Mouse (Mus musculus) C2C12 (cell line): ENCODE measurements around the gene Pole.

Experiments
- CTCF ChIP-seq: IDR thresholded peaks from one replicate; pipeline ENCODE4 v1.5.1; 2011; ENCODE audit not compliant: control insufficient read depth, insufficient read depth, insufficient read length
- MAX ChIP-seq: IDR thresholded peaks from one replicate; pipeline ENCODE4 v1.6.1; 2011; ENCODE audit warnings: mild to moderate bottlenecking, control low read depth
- USF1 ChIP-seq: IDR thresholded peaks from one replicate; pipeline ENCODE4 v1.6.1; 2011; ENCODE audit warnings: low read depth, mild to moderate bottlenecking, control low read depth, moderate library complexity

- TF ChIP-seq CTCF (no peak), USF1 (no peak), MAX (no peak)
These were observed 10.5 kb downstream of the Pole start for GRCm38 (mm10) chr5:110296637-110297036.
